Mouse (Mus musculus): ENCODE measurements around the gene Dgkz. TPM values are rescaled to one million over a fixed set of nuclear protein-coding genes. Genes with fewer than 3 reads are reported as not detected.

The Dgkz gene
- total and polyA plus RNA-seq, 2 experiments from 2014 or later = 40.7 to 163 TPM

DNA sequence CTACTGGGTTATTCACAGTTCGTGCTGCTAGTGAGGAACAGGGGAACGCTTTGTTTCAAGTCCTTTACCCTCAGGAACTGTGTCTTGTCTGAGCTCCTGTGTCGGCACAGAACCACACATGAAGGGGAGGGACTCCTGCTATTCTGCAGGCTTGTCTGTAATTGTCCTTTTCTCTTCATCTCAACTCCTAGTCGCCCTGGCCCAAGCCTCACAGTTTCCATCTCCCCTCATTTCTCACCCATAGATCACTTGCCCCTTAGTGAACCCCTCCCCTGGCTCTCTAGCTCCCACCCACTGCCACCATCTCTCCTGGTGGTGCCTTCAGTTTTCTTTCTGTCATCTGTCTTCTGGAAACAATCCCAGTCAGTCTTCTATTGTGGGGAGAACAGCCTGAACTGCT lies 4.6 kb upstream of the Dgkz start:
- peaks cover 11% of the 10 kb centered on the region; the same call in 1 of the 2 replicates for H3K4me1 ChIP-seq (ENCODE audit: insufficient read depth, low read length)
- no peak overlapping the region for H3K4me2 ChIP-seq (ENCODE audit: low read depth, low read length)
- no peak overlapping the region for H3K9ac ChIP-seq (replicated peaks; ENCODE audit: low read length)
- H3K9me3 ChIP-seq (ENCODE audit: low read length) = no peaks in the 10 kb centered on the region
- no peak for TF ChIP-seq CTCF (IDR thresholded peaks at IDR 0.05; ENCODE audit: low read depth)
- WGBS = 15% methylated on average over 4 of the region's 4 CpGs
- no peak overlapping the region for H3K4me3 ChIP-seq (ENCODE audit: low read length)
- no peaks in the 10 kb centered on the region for H3K27me3 ChIP-seq (ENCODE audit: insufficient read depth, low read length)
- H3K36me3 ChIP-seq (ENCODE audit: insufficient read depth, low read length) = no peaks in the 10 kb centered on the region
- no peak overlapping the region for H3K27ac ChIP-seq
- DNase-seq (ENCODE audit: low spot score) (no peak), ATAC-seq (no peak)

DNA sequence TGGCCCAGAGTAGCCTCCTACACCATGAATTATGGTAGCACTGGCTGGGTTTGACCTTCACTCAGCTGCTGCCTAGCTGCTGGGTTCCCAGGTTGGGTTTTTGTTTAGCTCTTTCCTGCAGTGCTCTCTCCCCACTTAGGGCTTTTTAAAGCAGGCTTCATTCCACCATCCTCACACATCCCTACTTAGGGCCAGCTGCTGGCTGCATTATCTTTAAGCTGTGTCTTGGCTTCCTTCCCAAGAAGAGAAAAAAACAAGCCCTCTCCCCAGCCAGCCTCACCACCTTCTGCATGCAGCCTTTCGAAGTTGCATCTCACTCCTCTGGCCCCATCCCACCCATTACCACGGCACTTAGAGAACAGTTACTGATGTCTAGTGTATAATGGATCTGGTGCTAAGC lies 2.9 kb upstream of the Dgkz start:
- no peak for TF ChIP-seq CTCF (IDR thresholded peaks at IDR 0.05; ENCODE audit: low read depth)
- no peak for ATAC-seq
- H3K9me3 ChIP-seq (ENCODE audit: low read length) = no peaks in the 10 kb centered on the region
- no peaks in the 10 kb centered on the region for H3K27me3 ChIP-seq (ENCODE audit: insufficient read depth, low read length)
- no peak overlapping the region for H3K4me2 ChIP-seq (ENCODE audit: low read depth, low read length)
- H3K4me3 ChIP-seq (ENCODE audit: low read length) = no peak overlapping the region
- 13% methylated on average over 2 of the region's 2 CpGs for WGBS
- H3K27ac ChIP-seq = no peak overlapping the region
- no peak for DNase-seq (ENCODE audit: low spot score)
- H3K9ac ChIP-seq (replicated peaks; ENCODE audit: low read length) = no peak overlapping the region
- H3K36me3 ChIP-seq (ENCODE audit: insufficient read depth, low read length) = no peaks in the 10 kb centered on the region
- peaks cover 7% of the 10 kb centered on the region; the same call in 1 of the 2 replicates for H3K4me1 ChIP-seq (ENCODE audit: insufficient read depth, low read length)

DNA sequence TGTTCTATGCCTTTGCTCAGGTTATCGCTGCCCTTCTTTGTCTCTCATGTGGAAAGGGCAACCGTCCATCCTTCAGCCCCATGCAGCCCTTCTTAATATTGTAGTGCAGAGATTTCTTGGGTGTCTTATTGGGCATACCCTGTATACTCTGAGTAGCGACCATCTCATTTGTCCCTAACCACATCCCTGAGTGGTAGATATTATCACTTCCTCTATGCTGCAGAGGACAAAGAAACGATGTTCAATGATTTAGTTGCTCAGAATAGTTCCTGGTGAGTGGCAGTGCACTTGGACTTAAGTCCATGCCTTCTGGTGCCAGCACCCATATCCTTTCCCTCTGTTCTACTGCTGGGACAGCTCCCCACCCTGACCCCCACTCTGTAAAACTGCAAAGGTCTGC lies 2.3 kb upstream of the Dgkz start:
- H3K27ac ChIP-seq = no peak overlapping the region
- H3K9me3 ChIP-seq (ENCODE audit: low read length) = no peaks in the 10 kb centered on the region
- WGBS = 80% methylated on average over 4 of the region's 4 CpGs
- ATAC-seq (no peak), DNase-seq (ENCODE audit: low spot score) (no peak)
- H3K9ac ChIP-seq (replicated peaks; ENCODE audit: low read length) = no peak overlapping the region
- H3K4me2 ChIP-seq (ENCODE audit: low read depth, low read length) = no peak overlapping the region
- H3K36me3 ChIP-seq (ENCODE audit: insufficient read depth, low read length) = no peaks in the 10 kb centered on the region
- TF ChIP-seq CTCF (IDR thresholded peaks at IDR 0.05; ENCODE audit: low read depth) = no peak
- H3K27me3 ChIP-seq (ENCODE audit: insufficient read depth, low read length) = no peaks in the 10 kb centered on the region
- no peak overlapping the region for H3K4me3 ChIP-seq (ENCODE audit: low read length)
- peaks cover 7% of the 10 kb centered on the region; the same call in 1 of the 2 replicates for H3K4me1 ChIP-seq (ENCODE audit: insufficient read depth, low read length)

DNA sequence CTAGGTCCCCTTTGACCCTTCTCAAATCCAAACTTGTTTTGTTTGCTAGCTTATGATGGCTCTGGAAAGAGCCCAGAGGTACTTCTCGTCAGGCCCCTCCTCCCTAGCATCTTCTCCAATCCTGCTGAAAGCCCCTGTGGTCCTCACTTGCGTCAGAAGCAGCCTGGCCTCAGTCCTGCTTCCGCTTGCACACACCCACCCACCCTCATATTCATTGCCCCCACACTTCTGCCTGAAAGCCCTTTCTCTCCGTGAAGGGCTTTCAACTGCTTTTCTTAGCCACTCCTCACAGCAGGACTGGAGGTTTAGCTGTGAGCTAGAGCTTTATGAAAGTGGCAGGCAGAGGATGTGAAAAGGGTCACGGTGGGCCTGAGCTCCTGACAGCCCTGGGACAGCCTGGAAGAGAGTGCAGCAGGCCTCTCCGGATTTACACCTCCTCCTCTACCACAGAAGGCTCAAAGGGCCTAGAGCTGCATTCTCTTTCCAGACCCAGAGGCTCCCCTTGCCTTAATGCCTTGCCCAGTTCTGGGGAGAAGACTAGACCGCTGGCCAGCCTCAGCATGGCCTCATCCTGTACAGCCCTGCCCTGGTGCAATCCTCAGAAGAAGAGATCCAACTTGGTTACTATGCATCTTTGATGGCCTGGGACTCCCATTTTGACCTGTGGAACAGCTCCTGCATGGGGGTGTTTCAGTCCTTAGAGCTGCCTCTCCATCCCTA lies 2.1 kb downstream of the Dgkz start:
- Histone ChIP-seq H3K9me3 (ENCODE audit: low read length) (no peaks in the 10 kb centered on the region), H3K27me3 (ENCODE audit: insufficient read depth, low read length) (no peaks in the 10 kb centered on the region), H3K27ac (no peak overlapping the region), H3K36me3 (ENCODE audit: insufficient read depth, low read length) (no peaks in the 10 kb centered on the region), H3K4me2 (ENCODE audit: low read depth, low read length) (no peak overlapping the region), H3K4me1 (ENCODE audit: insufficient read depth, low read length) (peaks cover 19% of the 10 kb centered on the region), H3K9ac (replicated peaks; ENCODE audit: low read length) (no peak overlapping the region), H3K4me3 (ENCODE audit: low read length) (no peak overlapping the region)
- TF ChIP-seq CTCF (IDR thresholded peaks at IDR 0.05; ENCODE audit: low read depth) = no peak
- peak; percentile 11; the same call in 1 of the 2 replicates for ATAC-seq
- no peak for DNase-seq (ENCODE audit: low spot score)
- WGBS = 29% methylated on average over 7 of the region's 7 CpGs

DNA sequence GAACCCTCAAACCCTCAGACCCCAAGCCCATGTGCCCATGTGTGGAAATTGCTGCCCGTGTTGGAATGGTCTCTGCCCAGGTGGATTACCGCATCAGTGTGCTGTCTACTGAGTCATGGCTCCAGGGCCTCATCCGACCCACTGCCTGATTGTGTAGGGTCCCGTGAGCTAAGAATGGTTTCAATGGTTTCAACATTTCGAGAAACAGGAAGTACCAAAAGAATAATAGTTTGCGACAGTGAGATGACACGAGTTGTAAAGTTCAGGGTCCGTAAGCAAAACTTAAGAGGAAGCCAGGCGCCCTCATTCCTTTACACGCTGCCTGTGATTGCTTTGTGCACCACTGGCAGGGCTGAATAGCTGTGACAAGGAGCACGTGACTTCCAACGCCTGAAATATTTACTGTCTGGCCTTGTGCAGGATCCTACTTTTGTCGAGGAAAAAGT lies 3.5 kb downstream of the Dgkz start:
- H3K4me3 ChIP-seq (ENCODE audit: low read length) = no peak overlapping the region
- ATAC-seq = no peak

DNA sequence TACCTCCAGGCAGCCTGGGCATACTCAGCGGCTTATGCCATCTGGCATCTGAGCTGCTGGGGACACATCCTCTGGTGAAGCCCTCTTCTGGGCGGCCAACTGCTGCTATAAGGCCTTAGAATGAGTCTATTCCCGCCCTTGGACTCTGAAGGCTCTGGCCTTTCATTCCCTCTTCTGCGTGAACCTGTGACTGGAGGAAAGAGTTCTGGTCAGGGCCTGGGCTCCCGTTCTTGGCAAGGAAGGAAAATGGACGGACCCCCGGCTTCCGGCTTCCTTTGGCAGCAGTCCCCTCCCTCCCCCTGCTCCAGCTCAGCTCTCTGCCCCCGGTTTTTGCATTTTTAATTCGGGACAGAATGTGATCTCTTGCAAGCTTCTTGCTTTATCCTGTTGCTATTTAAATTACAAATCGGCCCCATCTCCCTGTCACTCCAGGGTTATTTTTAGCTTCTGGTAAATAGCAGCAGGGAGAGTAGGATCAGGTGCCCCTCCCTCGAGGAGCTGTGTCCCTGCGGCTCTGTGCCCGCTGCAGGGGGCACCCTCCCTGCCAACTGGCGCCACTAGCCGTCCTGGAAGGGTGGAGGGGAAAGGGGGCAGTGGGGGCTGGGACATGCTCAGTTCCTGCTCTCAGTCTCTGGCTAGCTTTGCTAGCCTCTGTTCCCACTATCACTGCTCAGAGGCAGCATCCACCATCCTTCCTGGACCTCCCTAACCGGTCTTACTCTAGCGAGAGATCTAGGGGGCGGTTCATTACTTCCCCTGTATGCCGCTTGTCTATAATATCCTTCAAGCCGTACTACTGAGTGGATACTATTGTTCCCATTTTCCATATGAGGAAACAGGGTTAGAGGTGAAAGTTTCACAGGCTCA lies 4.2 kb downstream of the Dgkz start:
- no peak for TF ChIP-seq CTCF (IDR thresholded peaks at IDR 0.05; ENCODE audit: low read depth)
- H3K27me3 ChIP-seq (ENCODE audit: insufficient read depth, low read length) = no peaks in the 10 kb centered on the region
- ATAC-seq (peak; percentile 69), DNase-seq (ENCODE audit: low spot score) (peak; percentile 73)
- H3K9ac ChIP-seq (replicated peaks; ENCODE audit: low read length) = 0 out of 2 replicates have a peak overlapping the region, but pooled peaks have one; percentile 9
- H3K36me3 ChIP-seq (ENCODE audit: insufficient read depth, low read length) = no peaks in the 10 kb centered on the region
- peak overlapping the region; percentile 11; the same call in 1 of the 2 replicates for H3K4me2 ChIP-seq (ENCODE audit: low read depth, low read length)
- peaks cover 12% of the 10 kb centered on the region for H3K4me1 ChIP-seq (ENCODE audit: insufficient read depth, low read length)
- peak overlapping the region; percentile 73; the same call in 1 of the 2 replicates for H3K27ac ChIP-seq
- no peak overlapping the region for H3K4me3 ChIP-seq (ENCODE audit: low read length)
- no peaks in the 10 kb centered on the region for H3K9me3 ChIP-seq (ENCODE audit: low read length)
- 10% methylated on average over 21 of the region's 21 CpGs for WGBS

More for the DNA sequence above, 3.5 kb downstream of the Dgkz start:
- Histone ChIP-seq H3K27ac (peak overlapping the region; percentile 73; the same call in 1 of the 2 replicates), H3K9ac (replicated peaks; ENCODE audit: low read length) (no peak overlapping the region), H3K4me2 (ENCODE audit: low read depth, low read length) (peak overlapping the region; percentile 11; the same call in 1 of the 2 replicates), H3K36me3 (ENCODE audit: insufficient read depth, low read length) (no peaks in the 10 kb centered on the region), H3K27me3 (ENCODE audit: insufficient read depth, low read length) (no peaks in the 10 kb centered on the region), H3K4me1 (ENCODE audit: insufficient read depth, low read length) (peaks cover 12% of the 10 kb centered on the region), H3K9me3 (ENCODE audit: low read length) (no peaks in the 10 kb centered on the region)
- no peak for DNase-seq (ENCODE audit: low spot score)
- no peak for TF ChIP-seq CTCF (IDR thresholded peaks at IDR 0.05; ENCODE audit: low read depth)
- WGBS = 39% methylated on average over 13 of the region's 13 CpGs
